Mouse (Mus musculus) urinary bladder, postnatal 25 days (tissue): ENCODE data around the gene Gm21834.

Source experiments
- DNase-seq: peaks from one replicate; pipeline ENCODE4 v3.0.0; 2022; ENCODE audit warnings: low spot score

Gm21834 gene

GRCm38 (mm10) chr17:57742119-57742518 lies at the start of gene Gm21834:
Gm21834 (minus strand) TSS chr17:57742219.
- DNase-seq = no peak

- DNase-seq = no peak
These were observed 46.3 kb upstream of the Gm21834 start for GRCm38 (mm10) chr17:57788161-57788799.

- DNase-seq = no peak
These were observed 28.9 kb upstream of the Gm21834 start for GRCm38 (mm10) chr17:57770904-57771303.

- DNase-seq = peak; percentile 2
These were observed 26.9 kb upstream of the Gm21834 start, which contains the start of gene Cntnap5c for GRCm38 (mm10) chr17:57768622-57769610. Cntnap5c (plus strand) TSS chr17:57769570.

- DNase-seq = no peak
These were observed 25.3 kb upstream of the Gm21834 start for GRCm38 (mm10) chr17:57767306-57767705.

GRCm38 (mm10) chr17:57758033-57758432 lies 16.0 kb upstream of the Gm21834 start:
- no peak for DNase-seq

- DNase-seq = no peak
These were observed 47.2 kb downstream of the Gm21834 start for GRCm38 (mm10) chr17:57694791-57695190.
